Mouse (Mus musculus): ENCODE results near the gene Pdss2.
"Not testable (repeated sequence)": the region's sequence is repeated elsewhere in the genome, so short reads cannot be mapped to it uniquely, and the experiment has no call there.

Gene Pdss2

GRCm38 (mm10) chr10:43242215-43242614, 20.9 kb downstream of the Pdss2 start:
- DNase-seq (ENCODE audit: low read depth, low spot score) = no peak

- DNase-seq (ENCODE audit: low read depth, low spot score) = no peak
These were observed 23.0 kb downstream of the Pdss2 start for GRCm38 (mm10) chr10:43244262-43244806.

- DNase-seq (ENCODE audit: low read depth, low spot score) = no peak
These were observed 24.3 kb downstream of the Pdss2 start for GRCm38 (mm10) chr10:43245461-43246200.

- no peak for DNase-seq (ENCODE audit: low read depth, low spot score)
These were observed 26.7 kb downstream of the Pdss2 start for GRCm38 (mm10) chr10:43247994-43248393.

GRCm38 (mm10) chr10:43252324-43252723, 31.0 kb downstream of the Pdss2 start:
- no peak for DNase-seq (ENCODE audit: low read depth, low spot score)

- not testable (repeated sequence) for DNase-seq (ENCODE audit: low read depth, low spot score)
These were observed 35.7 kb downstream of the Pdss2 start for GRCm38 (mm10) chr10:43256965-43257364.

GRCm38 (mm10) chr10:43257500-43257899, 36.2 kb downstream of the Pdss2 start:
- DNase-seq (ENCODE audit: low read depth, low spot score) = not testable (repeated sequence)

- DNase-seq (ENCODE audit: low read depth, low spot score) = no peak
These were observed 50.0 kb downstream of the Pdss2 start for GRCm38 (mm10) chr10:43271318-43271717.

- DNase-seq (ENCODE audit: low read depth, low spot score) = no peak
These were observed 51.1 kb downstream of the Pdss2 start for GRCm38 (mm10) chr10:43272381-43272780.

- DNase-seq (ENCODE audit: low read depth, low spot score) = no peak
These were observed 51.8 kb downstream of the Pdss2 start for GRCm38 (mm10) chr10:43273057-43273456.

GRCm38 (mm10) chr10:43275446-43275845, 54.2 kb downstream of the Pdss2 start:
- DNase-seq (ENCODE audit: low read depth, low spot score) = no peak

GRCm38 (mm10) chr10:43276116-43276659, 54.9 kb downstream of the Pdss2 start:
- DNase-seq (ENCODE audit: low read depth, low spot score) = no peak

GRCm38 (mm10) chr10:43277266-43278145, 56.2 kb downstream of the Pdss2 start:
- no peak for DNase-seq (ENCODE audit: low read depth, low spot score)

GRCm38 (mm10) chr10:43279637-43280288, 58.5 kb downstream of the Pdss2 start:
- DNase-seq (ENCODE audit: low read depth, low spot score) = no peak

GRCm38 (mm10) chr10:43285541-43285940, 64.3 kb downstream of the Pdss2 start:
- DNase-seq (ENCODE audit: low read depth, low spot score) = no peak

GRCm38 (mm10) chr10:43290638-43291230, 69.4 kb downstream of the Pdss2 start:
- DNase-seq (ENCODE audit: low read depth, low spot score) = no peak

- DNase-seq (ENCODE audit: low read depth, low spot score) = no peak
These were observed 70.0 kb downstream of the Pdss2 start for GRCm38 (mm10) chr10:43291333-43291736.

- no peak for DNase-seq (ENCODE audit: low read depth, low spot score)
These were observed 71.2 kb downstream of the Pdss2 start for GRCm38 (mm10) chr10:43292454-43292853.

- no peak for DNase-seq (ENCODE audit: low read depth, low spot score)
These were observed 73.0 kb downstream of the Pdss2 start for GRCm38 (mm10) chr10:43294331-43294730.

- no peak for DNase-seq (ENCODE audit: low read depth, low spot score)
These were observed 87.0 kb downstream of the Pdss2 start for GRCm38 (mm10) chr10:43308105-43308810.
